Mouse (Mus musculus): ENCODE measurements around the gene Rlbp1. TPM values are rescaled to one million over a fixed set of nuclear protein-coding genes. Genes with fewer than 3 reads are reported as not detected.

Gene Rlbp1
- polyA plus RNA-seq, 1 experiment from 2014 or later: not detected

- Histone ChIP-seq H3K4me3 (ENCODE audit: control insufficient read depth in 1 of 2, insufficient read depth in 1 of 2, low read depth in 1 of 2, low read length in 2 of 2) (peak within 1 kb of the TSS; percentile 71 to 91), H3K36me3 (ENCODE audit: control insufficient read depth, insufficient read depth, low read length) (no peaks in the 10 kb centered on the region; the same call in 1 of the 2 replicates), H3K9me3 (ENCODE audit: control insufficient read depth, low read length) (no peaks in the 10 kb centered on the region), H3K27me3 (ENCODE audit: control insufficient read depth, insufficient read depth, low read length) (peaks cover under 1% of the 10 kb centered on the region; the same call in 1 of the 2 replicates), H3K4me2 (ENCODE audit: low read length) (peak within 1 kb of the TSS; percentile 97), H3K9ac (ENCODE audit: low read length) (peak within 1 kb of the TSS; percentile 74), H3K27ac (replicated peaks in 1 of 2; ENCODE audit: control insufficient read depth in 1 of 2, insufficient read depth in 1 of 2, low read depth in 2 of 2, low read length in 2 of 2) (peak within 1 kb of the TSS; percentile 69 to 87), H3K4me1 (ENCODE audit: control insufficient read depth in 2 of 2, insufficient read depth in 2 of 2, low read length in 2 of 2) (peaks cover 2 to 6% of the 10 kb centered on the region in 2 experiments; a peak in 2 of 4 replicates)
- under 1% methylated on average over 44 of the region's 44 CpGs for WGBS
- ATAC-seq (ENCODE audit: insufficient number of reproducible peaks, insufficient read depth, low FRiP score, low read depth): peak; percentile 88
These were observed 5.2 kb upstream of the Rlbp1 start, which contains the start of gene Fanci for GRCm38 (mm10) chr7:79391883-79392649. Gene Fanci, plus strand, starts transcription at chr7:79391929.

DNA sequence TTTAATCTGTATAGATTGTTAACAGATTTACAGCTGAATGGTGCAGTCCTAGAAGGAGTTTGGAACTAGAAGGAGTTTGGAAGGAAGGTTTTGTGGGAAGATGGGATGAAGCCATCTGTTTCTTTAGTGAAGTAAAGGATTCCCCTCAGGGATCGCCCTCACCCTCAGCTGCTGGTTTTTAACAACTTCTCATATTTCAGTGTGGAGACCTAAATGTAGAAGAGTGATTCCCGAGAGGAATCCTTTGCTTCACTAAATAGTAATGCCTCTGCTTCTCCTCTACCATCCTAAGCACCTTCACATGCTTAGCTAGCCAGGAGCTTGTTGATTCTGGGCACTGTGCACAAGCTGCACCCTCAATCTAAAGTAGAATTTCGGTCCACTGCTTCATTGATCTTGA, 4.6 kb upstream of the Rlbp1 start:
- Histone ChIP-seq H3K9ac (ENCODE audit: low read length) (peak overlapping the region; percentile 74), H3K9me3 (ENCODE audit: control insufficient read depth, low read length) (no peaks in the 10 kb centered on the region), H3K4me1 (ENCODE audit: control insufficient read depth in 2 of 2, insufficient read depth in 2 of 2, low read length in 2 of 2) (peaks cover 2 to 6% of the 10 kb centered on the region in 2 experiments; a peak in 2 of 4 replicates), H3K27me3 (ENCODE audit: control insufficient read depth, insufficient read depth, low read length) (peaks cover 3% of the 10 kb centered on the region; the same call in 1 of the 2 replicates), H3K27ac (replicated peaks in 1 of 2; ENCODE audit: control insufficient read depth in 1 of 2, insufficient read depth in 1 of 2, low read depth in 2 of 2, low read length in 2 of 2) (peak overlapping the region; percentile 48 to 69; a peak in 2 of 4 replicates), H3K4me2 (ENCODE audit: low read length) (peak overlapping the region; percentile 97), H3K4me3 (ENCODE audit: control insufficient read depth in 1 of 2, insufficient read depth in 1 of 2, low read depth in 1 of 2, low read length in 2 of 2) (peak overlapping the region; percentile 71 to 91), H3K36me3 (ENCODE audit: control insufficient read depth, insufficient read depth, low read length) (no peaks in the 10 kb centered on the region; the same call in 1 of the 2 replicates)
- no peak for ATAC-seq (ENCODE audit: insufficient number of reproducible peaks, insufficient read depth, low FRiP score, low read depth)
- WGBS: 7% methylated on average over 3 of the region's 3 CpGs

DNA sequence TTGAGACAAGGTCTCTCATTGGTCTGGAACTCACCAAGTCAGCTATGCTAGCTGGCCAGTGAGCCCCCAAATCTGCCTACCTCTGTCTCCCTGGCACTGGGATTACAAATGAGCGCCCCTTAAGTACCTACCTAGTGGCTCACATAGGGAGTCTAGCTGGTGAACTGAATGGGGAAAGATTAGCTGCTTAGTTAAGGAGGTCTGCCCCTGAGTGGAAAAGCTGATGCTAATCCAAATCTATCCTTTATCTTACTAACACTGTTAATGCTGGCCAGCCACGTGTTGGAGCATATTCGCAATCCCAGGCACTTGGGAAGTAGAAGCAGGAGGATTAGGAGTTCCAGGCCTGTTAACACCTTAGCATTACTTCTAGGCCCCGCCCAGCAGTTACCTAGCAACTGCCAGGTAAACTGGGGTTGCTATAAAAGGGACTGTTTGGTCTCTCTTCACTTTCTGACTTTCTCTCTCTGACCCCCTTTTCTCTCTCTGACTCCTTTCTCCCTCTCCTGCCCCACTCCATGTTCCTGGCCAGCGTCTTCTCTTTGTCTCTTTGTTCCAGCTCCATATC, 3.4 kb upstream of the Rlbp1 start:
- H3K27ac ChIP-seq (replicated peaks in 1 of 2; ENCODE audit: control insufficient read depth in 1 of 2, insufficient read depth in 1 of 2, low read depth in 2 of 2, low read length in 2 of 2): no peak overlapping the region
- no peak overlapping the region for H3K9ac ChIP-seq (ENCODE audit: low read length)
- peaks cover 3% of the 10 kb centered on the region; the same call in 1 of the 2 replicates for H3K27me3 ChIP-seq (ENCODE audit: control insufficient read depth, insufficient read depth, low read length)
- no peaks in the 10 kb centered on the region for H3K9me3 ChIP-seq (ENCODE audit: control insufficient read depth, low read length)
- H3K36me3 ChIP-seq (ENCODE audit: control insufficient read depth, insufficient read depth, low read length): no peaks in the 10 kb centered on the region
- ATAC-seq (ENCODE audit: insufficient number of reproducible peaks, insufficient read depth, low FRiP score, low read depth): no peak
- WGBS: 54% methylated on average over 5 of the region's 5 CpGs
- peaks cover 2 to 6% of the 10 kb centered on the region in 2 experiments; a peak in 2 of 4 replicates for H3K4me1 ChIP-seq (ENCODE audit: control insufficient read depth in 2 of 2, insufficient read depth in 2 of 2, low read length in 2 of 2)
- H3K4me2 ChIP-seq (ENCODE audit: low read length): no peak overlapping the region
- no peak overlapping the region for H3K4me3 ChIP-seq (ENCODE audit: control insufficient read depth in 1 of 2, insufficient read depth in 1 of 2, low read depth in 1 of 2, low read length in 2 of 2)

- Histone ChIP-seq H3K4me1 (ENCODE audit: control insufficient read depth in 2 of 2, insufficient read depth in 2 of 2, low read length in 2 of 2) (peaks cover 2 to 6% of the 10 kb centered on the region in 2 experiments; a peak in 2 of 4 replicates), H3K4me2 (ENCODE audit: low read length) (no peak overlapping the region), H3K4me3 (ENCODE audit: control insufficient read depth in 1 of 2, insufficient read depth in 1 of 2, low read depth in 1 of 2, low read length in 2 of 2) (no peak overlapping the region), H3K9me3 (ENCODE audit: control insufficient read depth, low read length) (no peaks in the 10 kb centered on the region), H3K27ac (replicated peaks in 1 of 2; ENCODE audit: control insufficient read depth in 1 of 2, insufficient read depth in 1 of 2, low read depth in 2 of 2, low read length in 2 of 2) (no peak overlapping the region), H3K27me3 (ENCODE audit: control insufficient read depth, insufficient read depth, low read length) (peaks cover 3% of the 10 kb centered on the region; the same call in 1 of the 2 replicates), H3K9ac (ENCODE audit: low read length) (no peak overlapping the region), H3K36me3 (ENCODE audit: control insufficient read depth, insufficient read depth, low read length) (no peaks in the 10 kb centered on the region)
- WGBS: 71% methylated on average over 7 of the region's 7 CpGs
- ATAC-seq (ENCODE audit: insufficient number of reproducible peaks, insufficient read depth, low FRiP score, low read depth): no peak
These were observed 1.9 kb upstream of the Rlbp1 start for GRCm38 (mm10) chr7:79388671-79389206.

DNA sequence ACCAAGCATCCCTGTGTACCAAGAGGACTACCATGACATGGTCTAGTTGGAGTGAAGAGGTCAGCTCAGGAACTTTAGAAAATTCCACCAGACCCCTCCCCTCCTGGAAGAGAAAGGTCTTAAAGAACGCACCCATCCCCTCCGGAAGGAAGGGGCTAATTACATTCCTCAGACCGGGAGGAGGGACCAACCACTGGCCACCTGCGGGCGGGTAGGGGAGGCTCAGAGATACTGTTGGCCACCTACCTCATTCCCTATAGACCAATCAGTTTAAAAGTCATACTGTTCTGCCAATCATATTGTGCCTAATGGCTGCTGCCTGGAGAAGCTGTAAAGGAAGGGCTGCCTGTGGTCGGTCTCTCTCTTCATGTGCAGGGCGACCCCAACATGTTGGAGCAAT, 1.1 kb upstream of the Rlbp1 start:
- Histone ChIP-seq H3K36me3 (ENCODE audit: control insufficient read depth, insufficient read depth, low read length) (no peaks in the 10 kb centered on the region), H3K27ac (replicated peaks in 1 of 2; ENCODE audit: control insufficient read depth in 1 of 2, insufficient read depth in 1 of 2, low read depth in 2 of 2, low read length in 2 of 2) (no peak overlapping the region), H3K4me1 (ENCODE audit: control insufficient read depth in 2 of 2, insufficient read depth in 2 of 2, low read length in 2 of 2) (peaks cover 2 to 6% of the 10 kb centered on the region in 2 experiments; a peak in 2 of 4 replicates), H3K9ac (ENCODE audit: low read length) (no peak overlapping the region), H3K4me2 (ENCODE audit: low read length) (no peak overlapping the region), H3K27me3 (ENCODE audit: control insufficient read depth, insufficient read depth, low read length) (peaks cover 3% of the 10 kb centered on the region; the same call in 1 of the 2 replicates), H3K4me3 (ENCODE audit: control insufficient read depth in 1 of 2, insufficient read depth in 1 of 2, low read depth in 1 of 2, low read length in 2 of 2) (no peak overlapping the region), H3K9me3 (ENCODE audit: control insufficient read depth, low read length) (no peaks in the 10 kb centered on the region)
- WGBS: 44% methylated on average over 7 of the region's 7 CpGs
- no peak for ATAC-seq (ENCODE audit: insufficient number of reproducible peaks, insufficient read depth, low FRiP score, low read depth)

DNA sequence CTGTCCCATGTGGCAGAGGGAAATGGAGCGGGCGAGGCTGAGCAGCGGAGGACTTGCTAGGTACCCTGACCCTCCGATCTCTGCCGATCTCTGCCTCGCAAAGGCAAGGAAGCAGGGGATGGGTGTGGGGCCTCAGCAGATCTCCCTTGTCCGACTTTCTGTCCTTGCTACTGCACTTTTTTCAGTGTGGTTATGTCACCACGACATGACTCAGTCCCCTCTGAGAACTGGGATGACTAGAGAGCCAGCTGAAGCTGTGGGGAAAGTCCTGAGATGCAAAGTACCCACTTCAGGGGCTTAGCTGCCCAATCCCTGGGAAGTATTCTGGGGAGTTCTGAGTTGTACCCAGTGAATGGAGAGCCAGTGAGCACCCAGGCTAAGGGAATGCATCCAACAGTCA, 292 bp upstream of the Rlbp1 start:
- Histone ChIP-seq H3K27me3 (ENCODE audit: control insufficient read depth, insufficient read depth, low read length) (peaks cover 3% of the 10 kb centered on the region; the same call in 1 of the 2 replicates), H3K4me1 (ENCODE audit: control insufficient read depth in 2 of 2, insufficient read depth in 2 of 2, low read length in 2 of 2) (no peaks in the 10 kb centered on the region), H3K36me3 (ENCODE audit: control insufficient read depth, insufficient read depth, low read length) (no peaks in the 10 kb centered on the region), H3K27ac (replicated peaks in 1 of 2; ENCODE audit: control insufficient read depth in 1 of 2, insufficient read depth in 1 of 2, low read depth in 2 of 2, low read length in 2 of 2) (no peak overlapping the region), H3K4me3 (ENCODE audit: control insufficient read depth in 1 of 2, insufficient read depth in 1 of 2, low read depth in 1 of 2, low read length in 2 of 2) (no peak overlapping the region), H3K4me2 (ENCODE audit: low read length) (no peak overlapping the region), H3K9ac (ENCODE audit: low read length) (no peak overlapping the region), H3K9me3 (ENCODE audit: control insufficient read depth, low read length) (no peaks in the 10 kb centered on the region)
- no peak for ATAC-seq (ENCODE audit: insufficient number of reproducible peaks, insufficient read depth, low FRiP score, low read depth)
- 68% methylated on average over 8 of the region's 8 CpGs for WGBS

DNA sequence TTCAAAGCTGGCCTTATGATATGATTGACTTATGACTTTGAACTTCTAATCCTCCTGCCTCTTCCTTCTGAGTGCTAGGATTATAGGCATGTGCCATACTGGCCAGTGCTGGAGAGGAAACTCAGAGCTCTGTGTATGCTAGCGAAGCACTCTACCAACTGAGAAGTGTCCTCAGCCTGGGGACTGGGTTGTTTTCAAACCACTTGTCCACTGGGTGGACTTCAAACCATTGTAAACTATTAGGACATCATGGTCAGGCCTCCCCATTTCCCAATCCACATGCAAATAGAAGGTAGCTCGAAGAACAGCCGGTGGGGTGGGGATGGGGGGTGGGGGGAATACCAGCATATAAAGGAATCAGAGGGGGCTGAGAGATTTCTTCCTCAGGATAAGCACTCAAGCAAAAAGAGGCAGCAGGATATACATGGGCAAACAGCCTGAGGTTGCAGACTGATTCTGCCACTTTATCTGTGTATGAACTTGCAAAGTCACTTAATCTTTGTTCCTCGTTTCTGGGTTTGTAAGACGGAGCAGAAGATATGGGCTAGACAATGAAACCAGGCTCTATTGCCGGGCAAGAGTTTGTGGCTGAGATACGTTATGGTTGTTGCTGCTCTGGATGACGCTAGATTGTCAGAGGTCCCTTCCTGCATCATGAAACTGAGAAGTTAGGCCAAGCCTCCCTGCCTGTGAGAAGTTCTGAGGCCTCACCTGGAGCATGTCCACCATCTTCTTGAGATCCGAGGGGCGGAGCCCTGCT, 10.2 kb downstream of the Rlbp1 start:
- Histone ChIP-seq H3K27ac (replicated peaks in 1 of 2; ENCODE audit: control insufficient read depth in 1 of 2, insufficient read depth in 1 of 2, low read depth in 2 of 2, low read length in 2 of 2) (no peak overlapping the region), H3K27me3 (ENCODE audit: control insufficient read depth, insufficient read depth, low read length) (no peaks in the 10 kb centered on the region), H3K36me3 (ENCODE audit: control insufficient read depth, insufficient read depth, low read length) (no peaks in the 10 kb centered on the region), H3K4me3 (ENCODE audit: control insufficient read depth in 1 of 2, insufficient read depth in 1 of 2, low read depth in 1 of 2, low read length in 2 of 2) (no peak overlapping the region), H3K4me1 (ENCODE audit: control insufficient read depth in 2 of 2, insufficient read depth in 2 of 2, low read length in 2 of 2) (peaks cover 2 to 8% of the 10 kb centered on the region in 2 experiments; a peak in 3 of 4 replicates), H3K9ac (ENCODE audit: low read length) (no peak overlapping the region), H3K4me2 (ENCODE audit: low read length) (no peak overlapping the region), H3K9me3 (ENCODE audit: control insufficient read depth, low read length) (no peaks in the 10 kb centered on the region)
- ATAC-seq (ENCODE audit: insufficient number of reproducible peaks, insufficient read depth, low FRiP score, low read depth): no peak
- 80% methylated on average over 10 of the region's 10 CpGs for WGBS
